Mouse (Mus musculus) cerebellum, adult 9-11 months (tissue): ENCODE results near the gene Zdhhc22.

Experiments used
- DNase-seq: peaks from one replicate; pipeline ENCODE4 v3.0.0; 2022

Zdhhc22 gene

DNA sequence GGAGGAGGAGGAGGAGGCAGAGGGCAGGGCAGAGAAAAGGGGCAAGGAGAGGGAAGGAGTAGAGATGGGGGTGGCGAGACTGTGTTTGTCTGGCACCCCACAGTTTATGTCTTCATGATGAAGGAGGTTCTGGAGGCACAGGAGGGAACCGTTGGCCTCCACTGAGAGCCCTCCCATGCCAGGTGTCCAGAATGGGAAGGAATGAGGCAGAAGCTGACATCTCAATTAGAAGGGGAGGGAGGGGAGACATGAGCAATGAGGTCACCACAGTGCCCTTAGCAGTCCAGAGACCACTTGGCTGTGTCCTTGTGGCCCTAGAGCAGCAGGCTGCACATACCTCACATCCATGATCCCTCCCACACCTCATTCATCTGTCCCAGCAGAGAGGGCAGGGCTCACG is 4.5 kb upstream of the Zdhhc22 start:
- DNase-seq, result no peak

DNA sequence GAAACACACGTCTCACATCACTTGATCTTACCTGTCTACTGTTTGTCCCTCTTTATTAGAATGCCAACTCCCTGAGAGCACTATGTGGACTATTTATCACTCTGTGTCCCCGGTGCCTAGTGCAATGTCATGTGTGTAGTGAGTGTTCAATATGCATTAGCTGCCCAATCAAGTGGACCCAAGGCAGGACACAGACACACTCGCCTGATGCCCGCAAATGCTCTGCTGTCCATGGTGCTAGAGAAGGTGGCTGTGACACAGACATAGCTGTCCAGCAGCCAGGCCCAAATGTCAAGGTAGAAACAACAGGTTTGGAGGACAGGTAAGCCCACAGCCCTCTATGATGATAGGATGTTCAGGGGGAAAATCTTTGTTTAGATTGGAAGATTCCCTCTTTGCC is 3.9 kb upstream of the Zdhhc22 start:
- DNase-seq, result no peak

DNA sequence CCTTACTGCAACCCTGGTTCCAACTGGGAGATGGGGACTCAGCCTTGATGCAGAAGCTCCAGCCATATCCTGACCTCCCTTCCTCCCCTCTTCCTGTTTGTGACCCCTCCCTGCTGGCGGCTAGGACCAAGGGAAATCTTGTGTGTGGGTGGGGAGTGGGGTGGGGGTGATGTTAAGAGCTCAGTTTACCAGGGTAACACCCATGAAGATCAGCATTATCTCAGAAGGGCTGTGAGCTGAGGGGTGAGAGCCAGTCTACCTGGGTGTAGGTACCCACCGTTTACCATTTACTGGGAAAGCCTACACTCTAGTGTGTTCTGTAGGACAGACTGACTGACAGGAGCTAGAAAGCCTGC is 503 bp upstream of the Zdhhc22 start:
- DNase-seq, result peak; percentile 36

GRCm38 (mm10) chr12:86989378-86989777 is 852 bp downstream of the Zdhhc22 start:
- DNase-seq, result no peak

- no peak for DNase-seq
Observed at GRCm38 (mm10) chr12:86988227-86988626, 2.0 kb downstream of the Zdhhc22 start.

DNA sequence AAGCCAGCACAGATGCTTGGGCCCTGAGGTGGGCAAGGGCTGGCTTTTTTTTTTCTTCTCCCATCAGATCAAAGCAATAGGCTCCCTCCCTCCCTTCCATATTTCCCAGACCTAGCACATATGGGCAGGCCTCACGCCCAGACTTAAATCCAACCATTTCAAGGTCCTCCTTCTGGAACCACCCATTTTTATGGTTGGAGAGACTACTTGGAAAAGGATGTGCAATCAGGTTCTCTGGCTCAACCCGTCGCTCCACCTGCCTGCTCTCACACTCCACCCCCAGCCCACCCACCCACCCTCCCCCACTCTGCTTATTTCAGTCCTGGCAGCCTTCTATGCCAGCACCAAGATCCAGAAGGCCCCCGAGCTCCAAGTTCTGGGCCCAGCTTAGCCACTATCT is 3.7 kb downstream of the Zdhhc22 start:
- no peak for DNase-seq

GRCm38 (mm10) chr12:86984194-86984555 is 6.1 kb downstream of the Zdhhc22 start:
- DNase-seq, result no peak

DNA sequence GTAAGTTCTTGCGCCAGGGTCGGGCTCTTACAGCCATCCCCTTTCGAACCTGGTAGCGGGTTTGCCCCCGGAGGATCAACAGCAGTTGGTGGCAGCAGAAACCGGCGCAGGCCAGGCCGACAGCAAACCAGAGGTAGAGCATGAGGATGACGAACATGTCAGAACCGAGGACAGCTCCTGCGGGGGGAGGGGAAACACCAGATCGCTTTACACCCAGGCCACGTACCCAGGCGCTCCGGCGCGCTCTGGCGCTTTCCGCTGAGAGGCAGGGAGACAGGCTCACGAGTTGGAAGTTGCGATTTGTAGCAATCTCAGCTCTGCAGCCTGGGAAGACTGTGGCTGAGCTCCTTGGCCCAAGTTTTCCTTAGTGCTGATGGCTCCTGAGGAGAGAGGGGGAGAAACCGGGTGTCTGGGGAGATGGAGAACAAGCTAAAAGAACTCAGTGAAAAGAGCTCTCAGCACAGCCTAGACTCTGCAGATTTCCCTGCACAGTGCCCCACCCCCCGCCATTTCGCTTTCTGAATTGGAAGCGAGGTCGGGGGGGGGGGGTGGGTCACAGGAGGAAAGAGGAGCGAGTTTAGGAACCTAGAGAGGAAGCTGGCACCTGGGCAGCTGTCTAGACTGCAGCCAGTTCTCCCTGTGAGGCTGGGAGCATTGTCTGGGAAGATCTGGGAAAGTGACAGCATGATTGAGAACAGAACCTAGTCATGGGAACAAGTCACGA is 6.6 kb downstream of the Zdhhc22 start:
- no peak for DNase-seq

DNA sequence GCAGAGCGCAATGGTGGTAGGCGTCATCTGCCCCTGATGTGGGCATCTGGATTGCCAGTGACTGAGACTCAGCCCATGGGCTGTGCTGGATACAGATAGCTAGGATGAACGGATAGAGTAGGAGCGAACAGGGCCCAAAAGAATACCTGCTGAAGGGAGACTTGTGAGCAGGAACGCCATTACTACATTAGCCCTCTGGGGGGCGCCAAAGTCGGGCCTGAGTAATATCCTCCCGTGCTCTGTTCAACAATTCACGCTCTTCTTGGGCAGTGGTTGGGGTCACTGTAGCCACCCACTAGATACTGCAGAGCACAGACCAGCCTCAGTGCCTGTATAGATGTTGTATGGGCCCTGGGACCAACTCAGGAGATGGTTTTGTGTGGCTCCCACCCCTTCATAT is 9.1 kb downstream of the Zdhhc22 start:
- peak; percentile 61 for DNase-seq

DNA sequence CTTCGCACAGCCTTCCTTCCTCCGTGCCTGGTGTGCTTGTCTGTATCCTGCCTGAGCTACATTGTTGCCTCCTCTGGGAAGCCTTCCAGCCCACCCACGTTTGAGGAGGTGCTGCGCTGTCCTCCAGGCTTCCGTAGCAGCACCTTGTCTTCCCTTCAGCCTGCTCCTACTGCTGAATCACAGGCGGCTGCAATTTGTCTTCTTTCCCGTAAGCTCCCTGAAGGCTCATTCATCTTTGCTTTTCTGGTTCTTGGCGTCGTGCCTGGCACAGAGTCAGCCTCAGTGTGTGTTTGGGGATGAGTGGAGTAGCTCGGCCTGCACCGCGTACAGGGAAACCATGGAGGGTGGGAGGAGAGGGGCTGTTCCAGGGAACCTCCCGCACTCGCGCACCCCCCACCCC is 12.4 kb downstream of the Zdhhc22 start:
- DNase-seq, result peak; percentile 62

DNA sequence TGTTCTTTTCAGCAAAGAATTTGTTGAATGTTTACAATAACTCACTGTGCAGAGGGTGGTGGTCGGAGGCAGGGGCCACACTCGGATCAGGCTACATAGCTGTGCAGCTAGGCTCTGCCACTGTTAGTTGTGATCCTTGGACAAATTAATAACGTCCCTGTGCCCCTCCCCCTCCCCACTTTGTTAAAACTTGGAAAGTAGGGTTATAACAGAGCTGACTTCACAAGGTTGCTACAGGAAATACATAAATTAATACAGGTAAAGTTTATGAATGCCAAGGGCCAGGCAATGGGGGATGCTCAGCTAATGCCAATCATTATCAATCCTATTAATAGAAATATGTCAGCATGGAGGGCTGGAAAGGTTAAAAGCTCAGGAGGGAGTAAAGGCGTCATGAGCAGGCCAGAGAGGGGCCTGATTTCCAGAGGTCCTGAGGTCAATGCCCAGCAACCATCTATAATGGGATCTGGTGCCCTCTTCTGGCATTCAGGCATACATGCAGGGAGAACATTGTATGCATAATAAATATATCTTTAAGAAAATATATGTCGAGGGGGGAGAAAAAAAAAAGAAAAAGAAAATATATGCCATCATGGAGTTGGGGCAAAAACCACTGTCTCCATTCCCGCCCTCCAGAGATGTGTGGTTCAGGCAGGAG is 13.6 kb downstream of the Zdhhc22 start:
- DNase-seq, result peak; percentile 52

DNA sequence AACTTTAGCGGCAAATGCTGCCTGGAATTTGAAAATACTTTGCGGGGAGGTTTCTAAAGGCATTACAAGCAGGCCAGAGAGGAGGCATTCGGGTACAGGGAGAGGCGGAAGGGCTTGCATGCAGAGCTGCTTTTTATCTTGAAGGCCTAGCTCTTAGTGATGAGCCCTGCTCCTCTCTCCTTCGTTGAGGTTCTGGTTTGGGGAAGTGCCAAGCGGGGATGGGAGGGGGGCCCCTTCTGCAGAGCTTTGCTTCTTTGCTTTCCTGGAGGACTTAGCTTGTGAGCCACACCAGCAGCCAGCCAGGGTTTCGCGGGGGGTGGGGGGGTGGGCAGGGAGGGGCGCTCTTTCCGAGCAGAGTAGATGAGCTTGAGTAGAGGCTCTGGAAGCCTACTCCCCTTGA is 14.5 kb downstream of the Zdhhc22 start:
- peak; percentile 55 for DNase-seq

- DNase-seq, result peak; percentile 90
Observed at GRCm38 (mm10) chr12:86974387-86975288, 15.6 kb downstream of the Zdhhc22 start.

DNA sequence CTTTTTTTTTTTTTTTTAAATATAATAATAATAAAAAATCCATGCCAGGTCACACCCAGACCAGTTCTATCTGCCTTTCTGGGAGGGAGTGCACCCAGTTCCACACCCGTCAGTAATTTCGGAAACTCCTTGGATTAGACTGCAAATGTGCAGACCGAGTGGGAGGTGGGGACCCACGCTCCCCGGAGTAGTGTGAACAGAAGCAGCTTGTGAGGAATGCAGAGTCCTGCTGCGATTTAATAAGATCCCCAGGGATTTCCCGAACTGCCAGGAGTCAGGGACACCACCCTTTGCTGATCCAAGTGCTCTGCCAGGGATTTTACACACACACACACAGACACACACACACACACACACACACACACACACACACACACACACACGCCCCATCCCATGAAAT is 16.5 kb downstream of the Zdhhc22 start:
- peak; percentile 74 for DNase-seq

- DNase-seq, result peak; percentile 98
Observed at GRCm38 (mm10) chr12:86973216-86973615, 17.0 kb downstream of the Zdhhc22 start.

DNA sequence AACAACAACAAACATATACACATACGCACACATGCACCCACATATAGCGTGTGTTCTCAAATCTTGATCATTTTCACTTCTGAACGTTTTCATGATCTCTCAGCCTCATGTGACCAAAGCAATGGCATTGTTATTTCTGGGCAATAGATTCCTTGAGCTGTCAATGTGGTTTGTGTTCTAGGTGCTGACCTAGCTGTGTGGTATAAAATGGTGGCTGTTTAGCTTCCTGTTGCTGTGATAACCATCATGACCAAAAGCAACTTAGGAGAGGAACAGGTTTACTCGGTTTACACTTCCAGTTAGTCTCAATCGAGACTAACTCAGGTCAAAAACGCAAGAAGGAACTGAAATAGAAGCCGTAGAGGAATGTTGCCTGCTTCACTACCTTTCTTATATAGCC is 19.1 kb downstream of the Zdhhc22 start:
- no peak for DNase-seq

DNA sequence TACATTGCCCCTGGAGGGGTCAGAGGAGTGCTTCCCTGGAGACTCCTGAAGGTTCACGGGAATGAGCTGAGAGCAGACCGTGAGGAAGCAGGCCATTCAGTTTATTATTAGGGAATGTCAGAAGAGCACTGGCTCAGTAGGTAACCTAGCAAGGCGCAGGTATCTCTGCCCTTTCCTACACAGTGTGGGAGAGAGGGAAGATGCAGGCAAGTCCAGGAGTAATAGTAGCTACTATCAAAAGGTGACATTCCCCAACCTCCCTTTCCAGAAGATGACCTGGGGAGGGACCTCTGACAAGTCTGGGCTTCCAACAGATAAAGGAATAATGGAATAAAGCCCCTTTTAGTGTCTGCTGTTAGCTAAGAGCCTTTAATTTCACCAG is 21.0 kb downstream of the Zdhhc22 start:
- DNase-seq, result no peak

DNA sequence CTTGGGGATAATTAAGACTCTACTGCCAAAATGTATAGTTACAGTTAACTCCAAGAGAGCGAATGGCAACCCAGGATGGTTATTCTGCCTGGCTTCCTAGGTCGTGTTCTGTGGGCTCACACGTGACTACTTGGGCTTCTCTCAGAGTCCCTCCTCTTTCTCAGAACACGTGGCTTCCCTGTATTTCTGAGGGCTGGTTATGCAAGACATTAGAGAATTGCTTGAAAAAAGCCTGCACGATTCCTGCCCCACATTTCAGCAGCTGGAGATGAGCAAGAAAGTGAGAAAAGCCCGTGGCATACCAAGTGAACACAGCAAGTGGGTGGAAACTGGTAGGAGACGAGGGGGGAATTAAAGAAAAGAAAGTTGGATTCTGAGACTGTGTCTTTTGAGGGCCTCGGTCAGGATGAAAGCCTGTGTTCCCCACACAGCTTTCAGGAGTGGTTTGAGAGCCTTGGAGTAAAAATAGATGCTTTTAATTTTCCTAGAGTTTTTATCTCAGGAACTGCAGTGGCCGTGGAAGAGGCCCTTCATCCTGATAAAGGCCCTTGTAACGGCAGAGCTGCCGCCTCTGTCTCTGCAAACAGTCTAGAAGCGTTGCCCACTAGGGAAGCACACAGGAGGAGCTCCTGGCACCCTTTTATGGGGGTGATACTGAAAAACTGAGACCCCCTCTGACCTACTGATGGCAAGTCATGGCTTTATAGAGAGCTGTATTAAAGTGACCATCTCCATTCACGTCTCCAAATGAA is 21.6 kb downstream of the Zdhhc22 start:
- peak; percentile 55 for DNase-seq

GRCm38 (mm10) chr12:86965237-86965799 is 24.9 kb downstream of the Zdhhc22 start:
- DNase-seq, result peak; percentile 54

- peak; percentile 94 for DNase-seq
Observed at GRCm38 (mm10) chr12:86964278-86965057, 25.8 kb downstream of the Zdhhc22 start.

DNA sequence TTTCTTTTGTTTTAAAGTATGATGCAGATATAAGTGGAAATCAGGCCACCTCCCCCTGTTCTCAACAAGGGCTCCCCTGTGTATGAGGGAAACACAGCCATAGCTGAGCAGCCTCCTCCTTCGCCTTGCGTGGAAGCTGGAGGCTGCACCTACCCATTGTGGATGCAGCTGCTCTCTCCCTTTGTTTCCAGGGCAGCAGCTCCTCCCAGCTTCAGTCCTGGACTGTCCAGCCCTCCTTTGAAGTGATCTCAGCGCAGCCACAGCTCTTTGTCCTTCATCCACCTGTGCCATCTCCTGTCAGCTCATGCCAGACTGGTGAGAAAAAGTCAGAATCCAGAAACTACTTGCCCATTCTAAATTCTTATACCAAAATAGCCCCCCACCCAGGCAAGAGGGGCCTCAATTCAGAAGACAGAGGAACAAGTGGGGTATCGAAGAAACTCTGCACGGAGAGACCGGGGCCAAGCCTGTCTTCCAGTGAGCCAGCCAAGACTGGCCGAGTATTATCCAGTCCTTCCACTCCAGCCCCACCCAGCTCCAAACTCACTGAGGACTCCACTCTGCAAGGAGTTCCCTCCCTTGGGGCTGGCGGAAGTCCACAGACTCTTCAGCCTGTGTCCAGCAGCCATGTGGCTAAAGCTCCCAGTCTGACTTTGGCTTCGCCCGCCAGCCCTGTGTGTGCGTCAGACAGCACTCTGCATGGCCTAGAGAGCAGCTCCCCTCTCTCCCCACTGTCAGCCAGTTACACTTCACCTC is 28.5 kb downstream of the Zdhhc22 start:
- DNase-seq, result peak; percentile 77
